Mouse (Mus musculus) naive thymus-derived CD4-positive, alpha-beta T cell, adult 2 months (primary cell): ENCODE data around the gene Olfr655.
A peak's percentile ranks its signal among the peaks of the same experiment; 100 is the strongest.

Source experiments
- DNase-seq: peaks from one replicate; pipeline ENCODE4 v3.0.0-alpha.2; 2011; ENCODE audit warnings: low read depth

Gene Olfr655

GRCm38 (mm10) chr7:104601679-104602078, at the start of gene Olfr655:
Gene Olfr655 (minus strand): TSS chr7:104601779.
- no peak for DNase-seq

GRCm38 (mm10) chr7:104646841-104647482, 45.4 kb upstream of the Olfr655 start, which contains the start of gene Olfr658:
Gene Olfr658 (minus strand): TSS chr7:104647305.
- peak; percentile 51 for DNase-seq

GRCm38 (mm10) chr7:104624494-104624893, 22.9 kb upstream of the Olfr655 start, which contains the start of gene Olfr657:
Gene Olfr657 (plus strand): TSS chr7:104624794.
- DNase-seq = no peak

GRCm38 (mm10) chr7:104613655-104614054, 12.1 kb upstream of the Olfr655 start, which contains the start of gene Olfr656:
Gene Olfr656 (plus strand): TSS chr7:104613955.
- no peak for DNase-seq

GRCm38 (mm10) chr7:104604727-104605126, 3.1 kb upstream of the Olfr655 start:
- no peak for DNase-seq

- DNase-seq = peak; percentile 81
Measured at GRCm38 (mm10) chr7:104603173-104603572, 1.6 kb upstream of the Olfr655 start.

- DNase-seq = no peak
Measured at GRCm38 (mm10) chr7:104588274-104588673, 13.3 kb downstream of the Olfr655 start.

- DNase-seq = no peak
Measured at GRCm38 (mm10) chr7:104586725-104587124, 14.9 kb downstream of the Olfr655 start, which contains the start of gene Olfr654. Gene Olfr654 (plus strand): TSS chr7:104587025.

GRCm38 (mm10) chr7:104581429-104581828, 20.1 kb downstream of the Olfr655 start:
- DNase-seq = no peak

- no peak for DNase-seq
Measured at GRCm38 (mm10) chr7:104580846-104581245, 20.7 kb downstream of the Olfr655 start.

- no peak for DNase-seq
Measured at GRCm38 (mm10) chr7:104577014-104577413, 24.6 kb downstream of the Olfr655 start, which contains the start of gene Olfr653. Gene Olfr653 (plus strand): TSS chr7:104577314.

- no peak for DNase-seq
Measured at GRCm38 (mm10) chr7:104560601-104561000, 41.0 kb downstream of the Olfr655 start, which contains the start of gene Olfr652. Gene Olfr652 (plus strand): TSS chr7:104560901.

- no peak for DNase-seq
Measured at GRCm38 (mm10) chr7:104552700-104553099, 48.9 kb downstream of the Olfr655 start.

- DNase-seq = no peak
Measured at GRCm38 (mm10) chr7:104549833-104550232, 51.7 kb downstream of the Olfr655 start, which contains the start of gene Olfr651. Gene Olfr651 (plus strand): TSS chr7:104550133.
